Mouse (Mus musculus) CH12.LX (cell line): ENCODE measurements around the gene Ephb3. TPM values are rescaled to one million over a fixed set of nuclear protein-coding genes. Genes with fewer than 3 reads are reported as not detected.
A peak's percentile ranks its signal among the peaks of the same experiment; 100 is the strongest.
"Not testable (repeated sequence)": the region's sequence is repeated elsewhere in the genome, so short reads cannot be mapped to it uniquely, and the experiment has no call there.

Experiments
- DNase-seq: peaks from one replicate; pipeline ENCODE4 v3.0.0-alpha.2; 2013; ENCODE audit errors: extremely low read depth
- H3K27ac ChIP-seq: 2 replicates; pipeline ENCODE4 v1.5.1; 2012; ENCODE audit warnings: low read depth, mild to moderate bottlenecking, control low read depth, moderate library complexity; ENCODE audit not compliant: insufficient read depth
- H3K27me3 ChIP-seq: replicated peaks from 2 replicates; pipeline ENCODE3; 2012; ENCODE audit warnings: inconsistent platforms
- H3K36me3 ChIP-seq, 2 experiments: replicated peaks in 1 of 2; 2 replicates each; pipeline versions ENCODE3 to v1.6.1; 2012; ENCODE audit warnings: inconsistent platforms in 1 of 2, low read length in 1 of 2, mild to moderate bottlenecking in 1 of 2, mixed read lengths in 1 of 2, moderate library complexity in 1 of 2; ENCODE audit not compliant: control insufficient read depth in 1 of 2, insufficient read depth in 1 of 2
- H3K4me1 ChIP-seq, 2 experiments: 2 replicates each; pipeline ENCODE4 v1.6.1; 2012; ENCODE audit warnings: inconsistent platforms in 1 of 2, moderate library complexity in 1 of 2; ENCODE audit not compliant: insufficient read depth in 2 of 2, control insufficient read depth in 1 of 2
- H3K4me2 ChIP-seq: 2 replicates; pipeline ENCODE4 v1.6.1; 2012; ENCODE audit warnings: low read depth, mild to moderate bottlenecking, control low read depth; ENCODE audit not compliant: poor library complexity, insufficient read depth, severe bottlenecking
- H3K4me3 ChIP-seq, 3 experiments: fragments of 150-350 bp in 1 of 3; sonication (generic) in 1 of 3; replicated peaks in 1 of 3; 2 replicates each; pipeline versions ENCODE3 to v1.5.1; 2011 to 2012; ENCODE audit warnings: low read depth in 2 of 3, low read length in 2 of 3, mild to moderate bottlenecking in 2 of 3, moderate library complexity in 2 of 3, control low read depth in 1 of 3, improper control_type of control experiment in 1 of 3, inconsistent platforms in 1 of 3, mixed read lengths in 1 of 3; ENCODE audit not compliant: poor library complexity in 1 of 3
- H3K79me2 ChIP-seq: replicated peaks from 2 replicates; pipeline ENCODE4 v1.6.1; 2012; ENCODE audit warnings: mild to moderate bottlenecking, moderate library complexity; ENCODE audit not compliant: control insufficient read depth, poor library complexity, insufficient read depth, severe bottlenecking; ENCODE audit errors: extremely low read depth
- H3K9ac ChIP-seq: 2 replicates; pipeline ENCODE4 v1.6.1; 2012; ENCODE audit warnings: low read depth, mild to moderate bottlenecking, control low read depth, moderate library complexity; ENCODE audit not compliant: insufficient read depth
- H3K9me3 ChIP-seq: replicated peaks from 2 replicates; pipeline ENCODE3; 2012; ENCODE audit warnings: low read length, inconsistent platforms, mixed read lengths
- BHLHE40 ChIP-seq: IDR thresholded peaks from 2 replicates; pipeline ENCODE4 v1.6.1; 2011; ENCODE audit warnings: mild to moderate bottlenecking, low read depth, low read length, improper control_type of control experiment
- CHD1 ChIP-seq: IDR thresholded peaks from 2 replicates; pipeline ENCODE4 v1.6.1; 2012; ENCODE audit warnings: low read depth, low read length, improper control_type of control experiment, inconsistent platforms
- CTCF ChIP-seq, 2 experiments: IDR thresholded peaks in 1 of 2; conservative IDR thresholded peaks in 1 of 2; 2 replicates each; pipeline ENCODE4 v1.5.1; 2011 to 2012; ENCODE audit warnings: low read depth in 2 of 2, low read length in 2 of 2, improper control_type of control experiment in 1 of 2, inconsistent platforms in 1 of 2, mild to moderate bottlenecking in 1 of 2, moderate library complexity in 1 of 2
- E2F4 ChIP-seq: IDR thresholded peaks from 2 replicates; pipeline ENCODE4 v1.6.1; 2011; ENCODE audit warnings: low read depth, low read length, improper control_type of control experiment; ENCODE audit not compliant: insufficient replicate concordance
- ELF1 ChIP-seq: IDR thresholded peaks from 2 replicates; pipeline ENCODE4 v1.6.1; 2014; ENCODE audit warnings: low read depth, mild to moderate bottlenecking, inconsistent platforms, low read length, improper control_type of control experiment
- ETS1 ChIP-seq: conservative IDR thresholded peaks from 2 replicates; pipeline ENCODE4 v1.6.1; 2012; ENCODE audit warnings: low read depth, mild to moderate bottlenecking, inconsistent platforms, low read length, improper control_type of control experiment, moderate library complexity
- IRF4 ChIP-seq: IDR thresholded peaks from 2 replicates; pipeline ENCODE4 v1.6.1; 2014; ENCODE audit warnings: low read depth, mild to moderate bottlenecking, inconsistent platforms, low read length, improper control_type of control experiment
- JUND ChIP-seq: conservative IDR thresholded peaks from 2 replicates; pipeline ENCODE4 v1.6.1; 2011; ENCODE audit warnings: low read depth, low read length, improper control_type of control experiment
- MAX ChIP-seq: IDR thresholded peaks from 2 replicates; pipeline ENCODE4 v1.6.1; 2011; ENCODE audit warnings: low read length, improper control_type of control experiment
- MXI1 ChIP-seq: IDR thresholded peaks from 2 replicates; pipeline ENCODE4 v1.6.1; 2011; ENCODE audit warnings: mild to moderate bottlenecking, low read depth, low read length, improper control_type of control experiment
- PAX5 ChIP-seq: IDR thresholded peaks from 2 replicates; pipeline ENCODE4 v1.6.1; 2012; ENCODE audit warnings: low read length, inconsistent platforms, mixed read lengths
- RCOR1 ChIP-seq: conservative IDR thresholded peaks from 2 replicates; pipeline ENCODE4 v1.6.1; 2012; ENCODE audit warnings: low read depth, mild to moderate bottlenecking, inconsistent platforms, low read length, improper control_type of control experiment
- SMC3 ChIP-seq: IDR thresholded peaks from 2 replicates; pipeline ENCODE4 v1.6.1; 2011; ENCODE audit warnings: low read depth, low read length, improper control_type of control experiment
- TBP ChIP-seq: conservative IDR thresholded peaks from 2 replicates; pipeline ENCODE4 v1.6.1; 2011; ENCODE audit warnings: low read depth, low read length, improper control_type of control experiment
- USF1 ChIP-seq: IDR thresholded peaks from 2 replicates; pipeline ENCODE4 v1.6.1; 2014; ENCODE audit warnings: low read depth, mild to moderate bottlenecking, inconsistent platforms, low read length, improper control_type of control experiment
- USF2 ChIP-seq: conservative IDR thresholded peaks from 2 replicates; pipeline ENCODE4 v1.6.1; 2011; ENCODE audit warnings: low read depth, low read length, improper control_type of control experiment
- ZC3H11A ChIP-seq: IDR thresholded peaks from 2 replicates; pipeline ENCODE4 v1.6.1; 2012; ENCODE audit warnings: low read depth, mild to moderate bottlenecking, inconsistent platforms, low read length, improper control_type of control experiment
- ZKSCAN1 ChIP-seq: IDR thresholded peaks from 2 replicates; pipeline ENCODE4 v1.6.1; 2012; ENCODE audit warnings: low read depth, inconsistent platforms, low read length, improper control_type of control experiment, borderline replicate concordance
- ZMIZ1 ChIP-seq: IDR thresholded peaks from 2 replicates; pipeline ENCODE4 v1.6.1; 2012; ENCODE audit warnings: low read depth, mild to moderate bottlenecking, inconsistent platforms, low read length, improper control_type of control experiment
- ZNF384 ChIP-seq: IDR thresholded peaks from 2 replicates; pipeline ENCODE4 v1.6.1; 2012; ENCODE audit warnings: low read depth, low read length, improper control_type of control experiment, inconsistent platforms
- dilution Hi-C: fragments of 300-500 bp; cut with MboI; formaldehyde crosslinking; loops from 2 replicates; pipeline ENCODE4 v1.14.3; 2020; ENCODE audit warnings: low sequenced_read_pairs; ENCODE audit not compliant: extremely low pct_unique_long_range_greater_than_20kb, extremely low pct_ligation_motif_present
- in situ Hi-C: fragments of 300-500 bp; cut with MboI; formaldehyde crosslinking; loops from 3 replicates; pipeline ENCODE4 v1.14.3; 2019; ENCODE audit warnings: low sequenced_read_pairs, low pct_ligation_motif_present, low pct_unique_long_range_greater_than_20kb, mixed read lengths
- polyA plus RNA-seq: library from polyadenylated mRNA; unstranded; fragments of >175 nt; gene quantifications from 2 replicates; pipeline ENCODE4 v1.2.1, GENCODE M21; 2012; ENCODE audit warnings: low read depth; ENCODE audit not compliant: insufficient read length
- total RNA-seq, 2 experiments: library from RNA; depleted of rRNA; stranded (reverse); fragments of 300-350 nt in 1 of 2; fragments of >200 nt in 1 of 2; gene quantifications; 2 replicates each; pipeline ENCODE4 v1.2.3; 2012 to 2014

Gene Ephb3
- total and polyA plus RNA-seq, 3 experiments = not detected

GRCm38 (mm10) chr16:21165343-21166220, 39.0 kb upstream of the Ephb3 start:
- dilution Hi-C loops, H3K4me1 ChIP-seq, H3K36me3 ChIP-seq, H3K79me2 ChIP-seq, H3K9ac ChIP-seq, H3K9me3 ChIP-seq, H3K27ac ChIP-seq, H3K27me3 ChIP-seq, H3K4me3 ChIP-seq, DNase-seq, in situ Hi-C loops: not testable (repeated sequence)
- TF ChIP-seq CTCF (conservative IDR thresholded peaks at IDR 0.05 in 1 of 2, IDR thresholded peaks at IDR 0.05 in 1 of 2; ENCODE audit: low read depth in 2 of 2, low read length in 2 of 2) = 0 out of 4 replicates have a peak, but pooled peaks of 1 of the 2 experiments have one; percentile 19
- peak overlapping the region; percentile 82 for H3K4me2 ChIP-seq

GRCm38 (mm10) chr16:21168730-21169129, 35.8 kb upstream of the Ephb3 start:
- no peaks in the 10 kb centered on the region for H3K27me3 ChIP-seq
- H3K4me1 ChIP-seq = peaks cover 0 to under 1% of the 10 kb centered on the region in 2 experiments; a peak in 1 of 4 replicates
- DNase-seq = no peak
- dilution Hi-C loops (no loop called here), in situ Hi-C loops (no loop called here)
- H3K79me2 ChIP-seq = no peaks in the 10 kb centered on the region
- TF ChIP-seq MAX (no peak), CHD1 (no peak), ETS1 (no peak), TBP (no peak), E2F4 (no peak), ZNF384 (no peak)
- H3K27ac ChIP-seq = no peak overlapping the region
- no peak overlapping the region for H3K9ac ChIP-seq
- H3K4me3 ChIP-seq = no peak overlapping the region
- no peaks in the 10 kb centered on the region for H3K36me3 ChIP-seq
- H3K9me3 ChIP-seq = peaks cover 7% of the 10 kb centered on the region
- H3K4me2 ChIP-seq = no peak overlapping the region

GRCm38 (mm10) chr16:21175236-21175635, 29.3 kb upstream of the Ephb3 start:
- dilution Hi-C loops = no loop called here

More at GRCm38 (mm10) chr16:21175236-21175635, 29.3 kb upstream of the Ephb3 start:
- H3K4me2 ChIP-seq = no peak overlapping the region
- no peak overlapping the region for H3K9ac ChIP-seq
- in situ Hi-C loops = no loop called here
- H3K36me3 ChIP-seq = no peaks in the 10 kb centered on the region
- no peaks in the 10 kb centered on the region for H3K27me3 ChIP-seq
- TF ChIP-seq PAX5 (no peak), JUND (no peak), SMC3 (no peak), ZMIZ1 (no peak), ZC3H11A (no peak), MAX (no peak), ZKSCAN1 (no peak), TBP (no peak), RCOR1 (no peak), ELF1 (no peak), USF2 (no peak), IRF4 (no peak), USF1 (no peak), BHLHE40 (no peak), MXI1 (no peak), ETS1 (no peak)
- no peak overlapping the region for H3K27ac ChIP-seq
- no peaks in the 10 kb centered on the region for H3K4me1 ChIP-seq
- H3K79me2 ChIP-seq = no peaks in the 10 kb centered on the region
- no peak for DNase-seq
- peaks cover 11% of the 10 kb centered on the region for H3K9me3 ChIP-seq
- H3K4me3 ChIP-seq = no peak overlapping the region
